Mouse (Mus musculus): Measurements from ENCODE around the gene Nacc2. TPM values are rescaled to one million over a fixed set of nuclear protein-coding genes. Genes with fewer than 3 reads are reported as not detected.

Gene Nacc2
- 0.42 TPM in 1 of 2 replicates, not detected in the other for total RNA-seq (2015; ENCODE audit: low replicate concordance)
- total RNA-seq (2017; ENCODE audit: low replicate concordance), result 0.64 and 0.68 TPM in 2 replicates

GRCm38 (mm10) chr2:26123079-26123648 lies at the start of gene Nacc2:
Nacc2 (minus strand) TSS chr2:26123220.
- ATAC-seq (replicated peaks; ENCODE audit: low FRiP score, poor library complexity, severe bottlenecking), result no peak

- no peak for ATAC-seq (replicated peaks; ENCODE audit: low FRiP score, poor library complexity, severe bottlenecking)
Observed at GRCm38 (mm10) chr2:26172166-26172565, 49.1 kb upstream of the Nacc2 start.

GRCm38 (mm10) chr2:26170376-26170775 lies 47.4 kb upstream of the Nacc2 start:
- no peak for ATAC-seq (replicated peaks; ENCODE audit: low FRiP score, poor library complexity, severe bottlenecking)

GRCm38 (mm10) chr2:26168843-26169579 lies 46.0 kb upstream of the Nacc2 start:
- ATAC-seq (replicated peaks; ENCODE audit: low FRiP score, poor library complexity, severe bottlenecking), result no peak

- no peak for ATAC-seq (replicated peaks; ENCODE audit: low FRiP score, poor library complexity, severe bottlenecking)
Observed at GRCm38 (mm10) chr2:26166890-26167289, 43.9 kb upstream of the Nacc2 start.

GRCm38 (mm10) chr2:26158064-26158463 lies 35.0 kb upstream of the Nacc2 start:
- ATAC-seq (replicated peaks; ENCODE audit: low FRiP score, poor library complexity, severe bottlenecking), result no peak

GRCm38 (mm10) chr2:26156191-26156977 lies 33.4 kb upstream of the Nacc2 start:
- no peak for ATAC-seq (replicated peaks; ENCODE audit: low FRiP score, poor library complexity, severe bottlenecking)

GRCm38 (mm10) chr2:26155737-26156136 lies 32.7 kb upstream of the Nacc2 start:
- ATAC-seq (replicated peaks; ENCODE audit: low FRiP score, poor library complexity, severe bottlenecking), result no peak

- ATAC-seq (replicated peaks; ENCODE audit: low FRiP score, poor library complexity, severe bottlenecking), result peak; percentile 61
Observed at GRCm38 (mm10) chr2:26154586-26154985, 31.6 kb upstream of the Nacc2 start.

- ATAC-seq (replicated peaks; ENCODE audit: low FRiP score, poor library complexity, severe bottlenecking), result peak; percentile 77
Observed at GRCm38 (mm10) chr2:26153909-26154340, 30.9 kb upstream of the Nacc2 start.

- ATAC-seq (replicated peaks; ENCODE audit: low FRiP score, poor library complexity, severe bottlenecking), result peak; percentile 57
Observed at GRCm38 (mm10) chr2:26153295-26153694, 30.3 kb upstream of the Nacc2 start.

GRCm38 (mm10) chr2:26147706-26148370 lies 24.8 kb upstream of the Nacc2 start:
- ATAC-seq (replicated peaks; ENCODE audit: low FRiP score, poor library complexity, severe bottlenecking), result no peak

- ATAC-seq (replicated peaks; ENCODE audit: low FRiP score, poor library complexity, severe bottlenecking), result no peak
Observed at GRCm38 (mm10) chr2:26146337-26147042, 23.5 kb upstream of the Nacc2 start.

- no peak for ATAC-seq (replicated peaks; ENCODE audit: low FRiP score, poor library complexity, severe bottlenecking)
Observed at GRCm38 (mm10) chr2:26145113-26145512, 22.1 kb upstream of the Nacc2 start.

- no peak for ATAC-seq (replicated peaks; ENCODE audit: low FRiP score, poor library complexity, severe bottlenecking)
Observed at GRCm38 (mm10) chr2:26144331-26144730, 21.3 kb upstream of the Nacc2 start.

- ATAC-seq (replicated peaks; ENCODE audit: low FRiP score, poor library complexity, severe bottlenecking), result no peak
Observed at GRCm38 (mm10) chr2:26143556-26143955, 20.5 kb upstream of the Nacc2 start.

- ATAC-seq (replicated peaks; ENCODE audit: low FRiP score, poor library complexity, severe bottlenecking), result no peak
Observed at GRCm38 (mm10) chr2:26142986-26143385, 20.0 kb upstream of the Nacc2 start.

GRCm38 (mm10) chr2:26141893-26142635 lies 19.0 kb upstream of the Nacc2 start:
- no peak for ATAC-seq (replicated peaks; ENCODE audit: low FRiP score, poor library complexity, severe bottlenecking)

- ATAC-seq (replicated peaks; ENCODE audit: low FRiP score, poor library complexity, severe bottlenecking), result no peak
Observed at GRCm38 (mm10) chr2:26140903-26141302, 17.9 kb upstream of the Nacc2 start.

Measured in erythroid progenitor cell, adult 5-6 weeks (primary cell).